Mouse (Mus musculus): ENCODE results near the gene AW822073. TPM values are rescaled to one million over a fixed set of nuclear protein-coding genes. Genes with fewer than 3 reads are reported as not detected.
"Not testable (repeated sequence)": the region's sequence is repeated elsewhere in the genome, so short reads cannot be mapped to it uniquely, and the experiment has no call there.

The AW822073 gene
- polyA plus RNA-seq, 1 experiment from 2014 or later: not detected

DNA sequence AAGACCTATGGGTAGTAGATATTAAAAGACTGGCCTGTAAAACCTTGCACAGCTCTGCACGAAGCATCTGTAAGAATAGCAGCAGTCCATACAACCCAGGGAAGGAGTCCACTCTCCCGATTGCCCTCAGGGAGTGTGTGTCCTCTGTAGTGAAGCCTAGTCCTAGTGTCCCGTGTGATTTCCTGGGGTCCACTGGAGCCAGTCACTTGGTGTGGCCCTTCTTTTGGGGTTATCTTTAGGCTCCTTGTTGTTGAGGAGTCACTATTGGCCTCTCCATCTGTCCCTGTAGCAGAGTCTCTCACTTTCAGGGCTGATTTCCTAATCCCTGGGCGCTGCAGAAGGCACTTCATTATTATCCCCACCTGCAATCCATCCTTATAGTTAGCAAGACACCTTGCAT, 10.3 kb upstream of the AW822073 start:
- H3K4me1 ChIP-seq (ENCODE audit: control insufficient read depth, insufficient read depth, low read length); H3K4me2 ChIP-seq (ENCODE audit: low read depth, low read length); H3K9ac ChIP-seq (ENCODE audit: low read depth, low read length); H3K27me3 ChIP-seq (replicated peaks; ENCODE audit: control insufficient read depth, insufficient read depth, low read length); H3K36me3 ChIP-seq (ENCODE audit: control insufficient read depth, insufficient read depth, low read length); H3K4me3 ChIP-seq (ENCODE audit: low read length); ATAC-seq; H3K27ac ChIP-seq (ENCODE audit: low read length): not testable (repeated sequence)
- 83% methylated on average over 4 of the region's 4 CpGs for WGBS
- H3K9me3 ChIP-seq (ENCODE audit: control insufficient read depth, low read length): peaks cover 13% of the 10 kb centered on the region

GRCm38 (mm10) chr10:58233740-58234121, 9.0 kb upstream of the AW822073 start:
- H3K4me1 ChIP-seq (ENCODE audit: control insufficient read depth, insufficient read depth, low read length); H3K4me3 ChIP-seq (ENCODE audit: low read length); H3K27ac ChIP-seq (ENCODE audit: low read length); ATAC-seq; H3K36me3 ChIP-seq (ENCODE audit: control insufficient read depth, insufficient read depth, low read length); H3K9ac ChIP-seq (ENCODE audit: low read depth, low read length); H3K4me2 ChIP-seq (ENCODE audit: low read depth, low read length); H3K27me3 ChIP-seq (replicated peaks; ENCODE audit: control insufficient read depth, insufficient read depth, low read length): not testable (repeated sequence)
- H3K9me3 ChIP-seq (ENCODE audit: control insufficient read depth, low read length): peaks cover 13% of the 10 kb centered on the region

- H3K27ac ChIP-seq (ENCODE audit: low read length); H3K9ac ChIP-seq (ENCODE audit: low read depth, low read length); H3K27me3 ChIP-seq (replicated peaks; ENCODE audit: control insufficient read depth, insufficient read depth, low read length); H3K4me2 ChIP-seq (ENCODE audit: low read depth, low read length); H3K36me3 ChIP-seq (ENCODE audit: control insufficient read depth, insufficient read depth, low read length); H3K4me1 ChIP-seq (ENCODE audit: control insufficient read depth, insufficient read depth, low read length); H3K4me3 ChIP-seq (ENCODE audit: low read length): not testable (repeated sequence)
- ATAC-seq: peak; percentile 48
- WGBS: 83% methylated on average over 9 of the region's 10 CpGs
- peaks cover 13% of the 10 kb centered on the region for H3K9me3 ChIP-seq (ENCODE audit: control insufficient read depth, low read length)
These were observed 8.5 kb upstream of the AW822073 start for GRCm38 (mm10) chr10:58233054-58233739.

GRCm38 (mm10) chr10:58232641-58232969, 7.9 kb upstream of the AW822073 start, which contains the start of gene Duxf3:
Duxf3 (minus strand) TSS chr10:58232675.
- not testable (repeated sequence) for H3K4me2 ChIP-seq (ENCODE audit: low read depth, low read length); H3K27me3 ChIP-seq (replicated peaks; ENCODE audit: control insufficient read depth, insufficient read depth, low read length); H3K36me3 ChIP-seq (ENCODE audit: control insufficient read depth, insufficient read depth, low read length); H3K27ac ChIP-seq (ENCODE audit: low read length); H3K9ac ChIP-seq (ENCODE audit: low read depth, low read length); H3K4me3 ChIP-seq (ENCODE audit: low read length); H3K4me1 ChIP-seq (ENCODE audit: control insufficient read depth, insufficient read depth, low read length)
- ATAC-seq: peak; percentile 59
- H3K9me3 ChIP-seq (ENCODE audit: control insufficient read depth, low read length): peaks cover 13% of the 10 kb centered on the region
- WGBS: 82% methylated on average over 7 of the region's 8 CpGs

GRCm38 (mm10) chr10:58231779-58232640, 7.3 kb upstream of the AW822073 start:
- ATAC-seq: peak; percentile 79
- H3K4me3 ChIP-seq (ENCODE audit: low read length); H3K27ac ChIP-seq (ENCODE audit: low read length); H3K4me2 ChIP-seq (ENCODE audit: low read depth, low read length); H3K36me3 ChIP-seq (ENCODE audit: control insufficient read depth, insufficient read depth, low read length); H3K4me1 ChIP-seq (ENCODE audit: control insufficient read depth, insufficient read depth, low read length); H3K9ac ChIP-seq (ENCODE audit: low read depth, low read length); H3K27me3 ChIP-seq (replicated peaks; ENCODE audit: control insufficient read depth, insufficient read depth, low read length): not testable (repeated sequence)
- WGBS: 87% methylated on average over 31 of the region's 35 CpGs
- peaks cover 13% of the 10 kb centered on the region for H3K9me3 ChIP-seq (ENCODE audit: control insufficient read depth, low read length)

- not testable (repeated sequence) for H3K4me1 ChIP-seq (ENCODE audit: control insufficient read depth, insufficient read depth, low read length); H3K36me3 ChIP-seq (ENCODE audit: control insufficient read depth, insufficient read depth, low read length); H3K4me2 ChIP-seq (ENCODE audit: low read depth, low read length); H3K4me3 ChIP-seq (ENCODE audit: low read length); H3K27me3 ChIP-seq (replicated peaks; ENCODE audit: control insufficient read depth, insufficient read depth, low read length); H3K9ac ChIP-seq (ENCODE audit: low read depth, low read length); H3K27ac ChIP-seq (ENCODE audit: low read length); H3K9me3 ChIP-seq (ENCODE audit: control insufficient read depth, low read length)
- WGBS: 77% methylated on average over 5 of the region's 7 CpGs
- peak; percentile 24; the same call in 1 of the 2 replicates for ATAC-seq
These were observed 6.4 kb upstream of the AW822073 start for GRCm38 (mm10) chr10:58231088-58231487.

GRCm38 (mm10) chr10:58230021-58230420, 5.3 kb upstream of the AW822073 start:
- 63% methylated on average over 3 of the region's 3 CpGs for WGBS
- ATAC-seq: not testable (repeated sequence)

GRCm38 (mm10) chr10:58227798-58228197, 3.1 kb upstream of the AW822073 start:
- not testable (repeated sequence) for H3K4me3 ChIP-seq (ENCODE audit: low read length); H3K9ac ChIP-seq (ENCODE audit: low read depth, low read length); H3K27me3 ChIP-seq (replicated peaks; ENCODE audit: control insufficient read depth, insufficient read depth, low read length); ATAC-seq; H3K9me3 ChIP-seq (ENCODE audit: control insufficient read depth, low read length); H3K4me2 ChIP-seq (ENCODE audit: low read depth, low read length); H3K27ac ChIP-seq (ENCODE audit: low read length); H3K4me1 ChIP-seq (ENCODE audit: control insufficient read depth, insufficient read depth, low read length); H3K36me3 ChIP-seq (ENCODE audit: control insufficient read depth, insufficient read depth, low read length)
- whole genome bisulfite sequencing: 89% methylated on average over 2 of the region's 6 CpGs

More at GRCm38 (mm10) chr10:58230021-58230420, 5.3 kb upstream of the AW822073 start:
- H3K4me1 ChIP-seq (ENCODE audit: control insufficient read depth, insufficient read depth, low read length); H3K27ac ChIP-seq (ENCODE audit: low read length); H3K27me3 ChIP-seq (replicated peaks; ENCODE audit: control insufficient read depth, insufficient read depth, low read length); H3K9ac ChIP-seq (ENCODE audit: low read depth, low read length); H3K4me3 ChIP-seq (ENCODE audit: low read length); H3K4me2 ChIP-seq (ENCODE audit: low read depth, low read length); H3K36me3 ChIP-seq (ENCODE audit: control insufficient read depth, insufficient read depth, low read length); H3K9me3 ChIP-seq (ENCODE audit: control insufficient read depth, low read length): not testable (repeated sequence)

GRCm38 (mm10) chr10:58226357-58226756, 1.6 kb upstream of the AW822073 start:
- WGBS: 81% methylated on average over 4 of the region's 4 CpGs
- not testable (repeated sequence) for ATAC-seq; H3K27me3 ChIP-seq (replicated peaks; ENCODE audit: control insufficient read depth, insufficient read depth, low read length); H3K27ac ChIP-seq (ENCODE audit: low read length); H3K9me3 ChIP-seq (ENCODE audit: control insufficient read depth, low read length); H3K36me3 ChIP-seq (ENCODE audit: control insufficient read depth, insufficient read depth, low read length); H3K4me1 ChIP-seq (ENCODE audit: control insufficient read depth, insufficient read depth, low read length); H3K9ac ChIP-seq (ENCODE audit: low read depth, low read length); H3K4me2 ChIP-seq (ENCODE audit: low read depth, low read length); H3K4me3 ChIP-seq (ENCODE audit: low read length)

Measured in intestine, embryonic 16.5 days (tissue).